Mouse (Mus musculus): ENCODE measurements at regions not wholly inside any gene's neighbourhood (a gene's known extent, or its start where the extent isn't known, plus 50 kb on each side); places are given as distances from the start of the nearest gene placed in this dataset.

GRCm38 (mm10) chr10:9544041-9544786, 130.8 kb downstream of the Samd5 start:
- H3K27me3 ChIP-seq (ENCODE audit: control insufficient read depth, insufficient read depth, low read length, poor library complexity, severe bottlenecking), result no peaks in the 10 kb centered on the region
- no peaks in the 10 kb centered on the region for H3K36me3 ChIP-seq (ENCODE audit: control insufficient read depth, insufficient read depth, low read length, poor library complexity, severe bottlenecking)
- no peak overlapping the region for H3K27ac ChIP-seq (ENCODE audit: insufficient read depth, low read length)
- no peak overlapping the region for H3K4me3 ChIP-seq (ENCODE audit: low read depth, low read length)
- no peaks in the 10 kb centered on the region for H3K4me1 ChIP-seq (ENCODE audit: control insufficient read depth, insufficient read depth, low read length)
- no peak overlapping the region for H3K9ac ChIP-seq (ENCODE audit: low read depth, poor library complexity, severe bottlenecking)
- TF ChIP-seq CTCF (IDR thresholded peaks at IDR 0.05; ENCODE audit: low read depth, low read length) (no peak), EP300 (IDR thresholded peaks at IDR 0.05; ENCODE audit: insufficient read depth, low read depth, low read length) (no peak), POLR2A (IDR thresholded peaks at IDR 0.05; ENCODE audit: insufficient read depth, low read length) (no peak)
- H3K9me3 ChIP-seq (replicated peaks; ENCODE audit: control insufficient read depth, insufficient read depth, low read length, poor library complexity, severe bottlenecking), result no peaks in the 10 kb centered on the region

GRCm38 (mm10) chr10:9541579-9541978, 133.4 kb downstream of the Samd5 start:
- H3K27ac ChIP-seq (ENCODE audit: insufficient read depth, low read length), result no peak overlapping the region
- no peak overlapping the region for H3K9ac ChIP-seq (ENCODE audit: low read depth, poor library complexity, severe bottlenecking)
- no peak for TF ChIP-seq POLR2A (IDR thresholded peaks at IDR 0.05; ENCODE audit: insufficient read depth, low read length)
- TF ChIP-seq EP300 (IDR thresholded peaks at IDR 0.05; ENCODE audit: insufficient read depth, low read depth, low read length), result no peak
- TF ChIP-seq CTCF (IDR thresholded peaks at IDR 0.05; ENCODE audit: low read depth, low read length), result no peak
- no peaks in the 10 kb centered on the region for H3K9me3 ChIP-seq (replicated peaks; ENCODE audit: control insufficient read depth, insufficient read depth, low read length, poor library complexity, severe bottlenecking)
- no peaks in the 10 kb centered on the region for H3K4me1 ChIP-seq (ENCODE audit: control insufficient read depth, insufficient read depth, low read length)
- H3K36me3 ChIP-seq (ENCODE audit: control insufficient read depth, insufficient read depth, low read length, poor library complexity, severe bottlenecking), result no peaks in the 10 kb centered on the region
- no peak overlapping the region for H3K4me3 ChIP-seq (ENCODE audit: low read depth, low read length)
- no peaks in the 10 kb centered on the region for H3K27me3 ChIP-seq (ENCODE audit: control insufficient read depth, insufficient read depth, low read length, poor library complexity, severe bottlenecking)

GRCm38 (mm10) chr10:9537686-9538085, 137.3 kb downstream of the Samd5 start:
- H3K9ac ChIP-seq (ENCODE audit: low read depth, poor library complexity, severe bottlenecking), result no peak overlapping the region
- H3K27me3 ChIP-seq (ENCODE audit: control insufficient read depth, insufficient read depth, low read length, poor library complexity, severe bottlenecking), result no peaks in the 10 kb centered on the region
- no peaks in the 10 kb centered on the region for H3K9me3 ChIP-seq (replicated peaks; ENCODE audit: control insufficient read depth, insufficient read depth, low read length, poor library complexity, severe bottlenecking)
- no peak overlapping the region for H3K4me3 ChIP-seq (ENCODE audit: low read depth, low read length)
- H3K27ac ChIP-seq (ENCODE audit: insufficient read depth, low read length), result no peak overlapping the region
- no peaks in the 10 kb centered on the region for H3K4me1 ChIP-seq (ENCODE audit: control insufficient read depth, insufficient read depth, low read length)
- no peaks in the 10 kb centered on the region for H3K36me3 ChIP-seq (ENCODE audit: control insufficient read depth, insufficient read depth, low read length, poor library complexity, severe bottlenecking)
- TF ChIP-seq POLR2A (IDR thresholded peaks at IDR 0.05; ENCODE audit: insufficient read depth, low read length), result no peak
- no peak for TF ChIP-seq CTCF (IDR thresholded peaks at IDR 0.05; ENCODE audit: low read depth, low read length)

GRCm38 (mm10) chr10:9534552-9534951, 140.5 kb downstream of the Samd5 start:
- H3K27ac ChIP-seq (ENCODE audit: insufficient read depth, low read length), result no peak overlapping the region
- no peaks in the 10 kb centered on the region for H3K4me1 ChIP-seq (ENCODE audit: control insufficient read depth, insufficient read depth, low read length)
- TF ChIP-seq POLR2A (IDR thresholded peaks at IDR 0.05; ENCODE audit: insufficient read depth, low read length), result no peak
- TF ChIP-seq CTCF (IDR thresholded peaks at IDR 0.05; ENCODE audit: low read depth, low read length), result no peak
- TF ChIP-seq EP300 (IDR thresholded peaks at IDR 0.05; ENCODE audit: insufficient read depth, low read depth, low read length), result no peak
- H3K4me3 ChIP-seq (ENCODE audit: low read depth, low read length), result no peak overlapping the region
- no peaks in the 10 kb centered on the region for H3K9me3 ChIP-seq (replicated peaks; ENCODE audit: control insufficient read depth, insufficient read depth, low read length, poor library complexity, severe bottlenecking)
- no peaks in the 10 kb centered on the region for H3K36me3 ChIP-seq (ENCODE audit: control insufficient read depth, insufficient read depth, low read length, poor library complexity, severe bottlenecking)
- no peak overlapping the region for H3K9ac ChIP-seq (ENCODE audit: low read depth, poor library complexity, severe bottlenecking)
- H3K27me3 ChIP-seq (ENCODE audit: control insufficient read depth, insufficient read depth, low read length, poor library complexity, severe bottlenecking), result no peaks in the 10 kb centered on the region

- no peaks in the 10 kb centered on the region for H3K36me3 ChIP-seq (ENCODE audit: control insufficient read depth, insufficient read depth, low read length, poor library complexity, severe bottlenecking)
- no peak overlapping the region for H3K27ac ChIP-seq (ENCODE audit: insufficient read depth, low read length)
- no peaks in the 10 kb centered on the region for H3K4me1 ChIP-seq (ENCODE audit: control insufficient read depth, insufficient read depth, low read length)
- TF ChIP-seq CTCF (IDR thresholded peaks at IDR 0.05; ENCODE audit: low read depth, low read length) (no peak), POLR2A (IDR thresholded peaks at IDR 0.05; ENCODE audit: insufficient read depth, low read length) (no peak), EP300 (IDR thresholded peaks at IDR 0.05; ENCODE audit: insufficient read depth, low read depth, low read length) (no peak)
- no peaks in the 10 kb centered on the region for H3K27me3 ChIP-seq (ENCODE audit: control insufficient read depth, insufficient read depth, low read length, poor library complexity, severe bottlenecking)
- no peak overlapping the region for H3K9ac ChIP-seq (ENCODE audit: low read depth, poor library complexity, severe bottlenecking)
- H3K9me3 ChIP-seq (replicated peaks; ENCODE audit: control insufficient read depth, insufficient read depth, low read length, poor library complexity, severe bottlenecking), result no peaks in the 10 kb centered on the region
- H3K4me3 ChIP-seq (ENCODE audit: low read depth, low read length), result no peak overlapping the region
Observed at GRCm38 (mm10) chr10:9533283-9533682, 141.7 kb downstream of the Samd5 start.

- no peak overlapping the region for H3K27ac ChIP-seq (ENCODE audit: insufficient read depth, low read length)
- no peaks in the 10 kb centered on the region for H3K36me3 ChIP-seq (ENCODE audit: control insufficient read depth, insufficient read depth, low read length, poor library complexity, severe bottlenecking)
- no peaks in the 10 kb centered on the region for H3K9me3 ChIP-seq (replicated peaks; ENCODE audit: control insufficient read depth, insufficient read depth, low read length, poor library complexity, severe bottlenecking)
- no peak overlapping the region for H3K4me3 ChIP-seq (ENCODE audit: low read depth, low read length)
- no peaks in the 10 kb centered on the region for H3K27me3 ChIP-seq (ENCODE audit: control insufficient read depth, insufficient read depth, low read length, poor library complexity, severe bottlenecking)
- no peak overlapping the region for H3K9ac ChIP-seq (ENCODE audit: low read depth, poor library complexity, severe bottlenecking)
- H3K4me1 ChIP-seq (ENCODE audit: control insufficient read depth, insufficient read depth, low read length), result no peaks in the 10 kb centered on the region
- TF ChIP-seq POLR2A (IDR thresholded peaks at IDR 0.05; ENCODE audit: insufficient read depth, low read length) (no peak), EP300 (IDR thresholded peaks at IDR 0.05; ENCODE audit: insufficient read depth, low read depth, low read length) (no peak), CTCF (IDR thresholded peaks at IDR 0.05; ENCODE audit: low read depth, low read length) (no peak)
Observed at GRCm38 (mm10) chr10:9531931-9532330, 143.1 kb downstream of the Samd5 start.

All from ES-Bruce4 (cell line).